Mouse (Mus musculus) limb, embryonic 11.5 days (tissue): ENCODE results near the gene Tnfrsf11a. TPM values are rescaled to one million over a fixed set of nuclear protein-coding genes. Genes with fewer than 3 reads are reported as not detected.

Experiments
- ATAC-seq: fragments of 200-750 bp; cut with Nextera tagmentation; 2 replicates; pipeline ENCODE4 v1.8.0; 2017; ENCODE audit warnings: low read depth; ENCODE audit not compliant: insufficient number of reproducible peaks, low FRiP score, low TSS enrichment
- DNase-seq: peaks from one replicate; pipeline ENCODE4 v3.0.0-alpha.2; 2015; ENCODE audit warnings: low spot score
- H3K27ac ChIP-seq: fragments of 300-500 bp; sonication (generic); replicated peaks from 2 replicates; pipeline ENCODE4 v1.5.1; 2014; ENCODE audit warnings: low read depth, mild to moderate bottlenecking, low read length
- H3K27me3 ChIP-seq: fragments of 300-500 bp; sonication (generic); 2 replicates; pipeline ENCODE4 v1.6.1; 2014; ENCODE audit warnings: mild to moderate bottlenecking, low read length, mixed read lengths; ENCODE audit not compliant: control insufficient read depth, insufficient read depth
- H3K36me3 ChIP-seq: fragments of 300-500 bp; sonication (generic); 2 replicates; pipeline ENCODE4 v1.6.1; 2014; ENCODE audit warnings: mild to moderate bottlenecking, low read length, moderate library complexity, mixed read lengths; ENCODE audit not compliant: control insufficient read depth, insufficient read depth
- H3K4me1 ChIP-seq: fragments of 300-500 bp; sonication (generic); 2 replicates; pipeline ENCODE4 v1.6.1; 2014; ENCODE audit warnings: low read length, mixed read lengths; ENCODE audit not compliant: control insufficient read depth, insufficient read depth
- H3K4me2 ChIP-seq: fragments of 300-500 bp; sonication (generic); 2 replicates; pipeline ENCODE4 v1.6.1; 2014; ENCODE audit warnings: low read depth, mild to moderate bottlenecking, moderate library complexity; ENCODE audit not compliant: severe bottlenecking
- H3K4me3 ChIP-seq: fragments of 300-500 bp; sonication (generic); 2 replicates; pipeline ENCODE4 v1.5.1; 2014; ENCODE audit warnings: low read depth, low read length
- H3K9ac ChIP-seq: fragments of 300-500 bp; sonication (generic); 2 replicates; pipeline ENCODE4 v1.6.1; 2014; ENCODE audit warnings: mild to moderate bottlenecking, low read length
- H3K9me3 ChIP-seq: fragments of 300-500 bp; sonication (generic); 2 replicates; pipeline ENCODE4 v1.6.1; 2016; ENCODE audit warnings: low read length; ENCODE audit not compliant: control insufficient read depth
- WGBS: fragments of 180-500 bp; shearing (Covaris S2); extraction: QIAGEN DNeasy Blood & Tissue Kit; methylation state at CpG from one replicate; pipeline ENCODE4 v1.1.7; 2014; 5-methylcytosine and 5-hydroxymethylcytosine counted together
- polyA plus RNA-seq: library from polyadenylated mRNA; unstranded; fragments of >200 nt; fragmentation: Nextera tagmentation; extraction: Ambion mirVana; gene quantifications from 2 replicates; pipeline ENCODE4 v1.2.1, GENCODE M21; 2014

Gene Tnfrsf11a
- polyA plus RNA-seq, 1 experiment from 2014 or later: 0.43 TPM

- H3K4me2 ChIP-seq: no peak overlapping the region
- H3K4me1 ChIP-seq: no peaks in the 10 kb centered on the region; the same call in 1 of the 2 replicates
- DNase-seq: peak; percentile 14
- no peak overlapping the region for H3K9ac ChIP-seq
- WGBS: 88% methylated on average over 8 of the region's 8 CpGs
- H3K36me3 ChIP-seq: no peaks in the 10 kb centered on the region
- H3K4me3 ChIP-seq: no peak overlapping the region
- no peaks in the 10 kb centered on the region for H3K9me3 ChIP-seq
- H3K27me3 ChIP-seq: peaks cover 11% of the 10 kb centered on the region
- no peak overlapping the region for H3K27ac ChIP-seq
- ATAC-seq: no peak
These were observed 68.3 kb downstream of the Tnfrsf11a start for GRCm38 (mm10) chr1:105848806-105849205.

DNA sequence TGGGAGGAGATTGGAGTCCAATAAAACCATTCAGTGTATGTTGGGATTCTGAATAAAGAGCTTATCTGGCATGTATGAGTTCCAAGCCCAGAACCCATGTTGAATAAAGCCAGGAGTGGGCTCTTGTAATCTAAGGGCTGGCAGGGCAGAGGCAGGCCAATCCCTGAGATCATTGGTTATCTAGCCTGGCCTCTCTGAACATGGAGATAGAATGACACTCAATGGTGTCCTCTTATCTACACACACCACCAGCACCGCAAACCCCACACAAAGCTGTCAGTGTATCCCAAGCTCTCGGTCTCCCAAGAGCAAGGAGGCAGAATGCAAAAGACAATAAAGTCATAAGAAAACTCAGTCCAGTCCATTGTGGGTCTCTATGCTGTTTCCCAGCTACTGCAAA, 70.8 kb downstream of the Tnfrsf11a start:
- no peaks in the 10 kb centered on the region for H3K36me3 ChIP-seq
- WGBS: 86% methylated on average over 2 of the region's 2 CpGs
- no peaks in the 10 kb centered on the region for H3K4me1 ChIP-seq
- no peaks in the 10 kb centered on the region for H3K9me3 ChIP-seq
- no peak overlapping the region for H3K4me3 ChIP-seq
- ATAC-seq (no peak), DNase-seq (peak; percentile 14)
- H3K27ac ChIP-seq: no peak overlapping the region
- H3K4me2 ChIP-seq: no peak overlapping the region
- no peak overlapping the region for H3K9ac ChIP-seq
- H3K27me3 ChIP-seq: no peaks in the 10 kb centered on the region

- WGBS: 95% methylated on average over 2 of the region's 2 CpGs
These were observed 79.2 kb downstream of the Tnfrsf11a start for GRCm38 (mm10) chr1:105859740-105860139.

GRCm38 (mm10) chr1:105876589-105876988, 96.1 kb downstream of the Tnfrsf11a start:
- no peak overlapping the region for H3K4me2 ChIP-seq
- WGBS: 88% methylated on average over 6 of the region's 6 CpGs
- H3K9ac ChIP-seq: no peak overlapping the region
- H3K4me1 ChIP-seq: no peaks in the 10 kb centered on the region
- no peak overlapping the region for H3K4me3 ChIP-seq
- no peaks in the 10 kb centered on the region for H3K36me3 ChIP-seq
- no peaks in the 10 kb centered on the region for H3K9me3 ChIP-seq
- no peaks in the 10 kb centered on the region for H3K27me3 ChIP-seq
- ATAC-seq (no peak), DNase-seq (no peak)
- no peak overlapping the region for H3K27ac ChIP-seq

More at GRCm38 (mm10) chr1:105859740-105860139, 79.2 kb downstream of the Tnfrsf11a start:
- no peaks in the 10 kb centered on the region for H3K9me3 ChIP-seq
- no peak overlapping the region for H3K4me3 ChIP-seq
- no peaks in the 10 kb centered on the region for H3K36me3 ChIP-seq
- no peak overlapping the region for H3K27ac ChIP-seq
- ATAC-seq: no peak
- no peak overlapping the region for H3K4me2 ChIP-seq
- no peaks in the 10 kb centered on the region for H3K27me3 ChIP-seq
- no peak for DNase-seq
- H3K4me1 ChIP-seq: no peaks in the 10 kb centered on the region
- no peak overlapping the region for H3K9ac ChIP-seq

GRCm38 (mm10) chr1:105877808-105878207, 97.3 kb downstream of the Tnfrsf11a start:
- ATAC-seq (no peak), DNase-seq (no peak)
- no peaks in the 10 kb centered on the region for H3K27me3 ChIP-seq
- H3K9ac ChIP-seq: no peak overlapping the region
- no peak overlapping the region for H3K4me2 ChIP-seq
- WGBS: 85% methylated on average over 5 of the region's 5 CpGs
- no peaks in the 10 kb centered on the region for H3K4me1 ChIP-seq
- H3K4me3 ChIP-seq: no peak overlapping the region
- no peak overlapping the region for H3K27ac ChIP-seq
- H3K36me3 ChIP-seq: no peaks in the 10 kb centered on the region
- no peaks in the 10 kb centered on the region for H3K9me3 ChIP-seq

- H3K27ac ChIP-seq: no peak overlapping the region
- DNase-seq (no peak), ATAC-seq (no peak)
- 93% methylated on average over 11 of the region's 11 CpGs for WGBS
- no peaks in the 10 kb centered on the region for H3K9me3 ChIP-seq
- no peak overlapping the region for H3K4me3 ChIP-seq
- H3K36me3 ChIP-seq: no peaks in the 10 kb centered on the region
- H3K4me1 ChIP-seq: no peaks in the 10 kb centered on the region
- no peak overlapping the region for H3K4me2 ChIP-seq
- no peak overlapping the region for H3K9ac ChIP-seq
- no peaks in the 10 kb centered on the region for H3K27me3 ChIP-seq
These were observed 97.9 kb downstream of the Tnfrsf11a start for GRCm38 (mm10) chr1:105878416-105878815.

- WGBS: 13% methylated on average over 25 of the region's 25 CpGs
- H3K27ac ChIP-seq: no peak overlapping the region
- peak; percentile 69 for DNase-seq
- 0 out of 2 replicates have a peak overlapping the region, but pooled peaks have one; percentile 2 for H3K9ac ChIP-seq
- H3K27me3 ChIP-seq: no peaks in the 10 kb centered on the region
- H3K4me2 ChIP-seq: peak overlapping the region; percentile 39
- no peaks in the 10 kb centered on the region for H3K36me3 ChIP-seq
- H3K4me3 ChIP-seq: no peak overlapping the region
- ATAC-seq: peak; percentile 71
- no peaks in the 10 kb centered on the region for H3K4me1 ChIP-seq
- H3K9me3 ChIP-seq: no peaks in the 10 kb centered on the region
These were observed 100.2 kb downstream of the Tnfrsf11a start for GRCm38 (mm10) chr1:105880555-105881304.

DNA sequence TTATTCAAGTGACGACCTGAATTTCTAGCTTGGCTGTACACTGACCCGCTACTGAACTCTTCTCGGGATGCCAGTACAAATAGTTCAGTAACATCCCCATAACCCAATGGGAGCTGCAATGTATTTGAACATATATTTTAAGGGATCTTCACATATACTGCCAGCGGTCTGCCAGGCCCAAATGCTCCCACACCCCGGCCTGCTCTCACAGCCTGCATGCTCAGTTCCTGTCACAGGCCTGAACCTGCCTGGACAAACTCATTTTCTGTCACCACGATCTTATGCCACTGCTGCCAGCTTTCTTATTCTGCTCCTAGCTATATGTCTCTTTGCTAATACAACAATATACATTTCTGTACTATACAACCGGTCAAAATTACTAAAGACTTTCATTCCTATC, 100.9 kb downstream of the Tnfrsf11a start:
- no peaks in the 10 kb centered on the region for H3K27me3 ChIP-seq
- ATAC-seq: no peak
- no peaks in the 10 kb centered on the region for H3K9me3 ChIP-seq
- no peaks in the 10 kb centered on the region for H3K36me3 ChIP-seq
- no peaks in the 10 kb centered on the region for H3K4me1 ChIP-seq
- DNase-seq: no peak
- no peak overlapping the region for H3K4me3 ChIP-seq
- H3K27ac ChIP-seq: no peak overlapping the region
- WGBS: 79% methylated on average over 7 of the region's 7 CpGs
- no peak overlapping the region for H3K9ac ChIP-seq
- H3K4me2 ChIP-seq: no peak overlapping the region

- WGBS: 79% methylated on average over 2 of the region's 2 CpGs
- DNase-seq (no peak), ATAC-seq (no peak)
- Histone ChIP-seq H3K4me1 (no peaks in the 10 kb centered on the region), H3K27me3 (no peaks in the 10 kb centered on the region), H3K27ac (no peak overlapping the region), H3K9ac (no peak overlapping the region), H3K9me3 (no peaks in the 10 kb centered on the region), H3K4me3 (no peak overlapping the region), H3K4me2 (no peak overlapping the region), H3K36me3 (no peaks in the 10 kb centered on the region)
These were observed 103.0 kb downstream of the Tnfrsf11a start for GRCm38 (mm10) chr1:105883498-105883897.
